Mouse (Mus musculus) heart, postnatal 36 days (tissue): ENCODE results near the gene Mrps33. TPM values are rescaled to one million over a fixed set of nuclear protein-coding genes. Genes with fewer than 3 reads are reported as not detected.
A peak's percentile ranks its signal among the peaks of the same experiment; 100 is the strongest.

Experiments used
- DNase-seq, 2 experiments: peaks; one replicate each; pipeline ENCODE4 v3.0.0; 2021 to 2022
- intact Hi-C: fragments of 180-260 bp; cut with DNase I; formaldehyde crosslinking; loops from one replicate; pipeline ENCODE4 v1.15.1; 2025
- total RNA-seq, 2 experiments: library from RNA; stranded (reverse); gene quantifications; 2 replicates each; pipeline ENCODE4 v1.2.3; 2021

Mrps33 gene
- total RNA-seq, 2 experiments from 2014 or later, result 96.8 to 106 TPM

- intact Hi-C loops, result loop anchor here (2.0 to 5.0 kb wide), 4 partner anchors 54 to 214 kb away; partner anchors contain the start of gene Braf
- DNase-seq, result peak; percentile 26 to 42
Measured at GRCm38 (mm10) chr6:39780857-39781666, 29.7 kb downstream of the Mrps33 start.

DNA sequence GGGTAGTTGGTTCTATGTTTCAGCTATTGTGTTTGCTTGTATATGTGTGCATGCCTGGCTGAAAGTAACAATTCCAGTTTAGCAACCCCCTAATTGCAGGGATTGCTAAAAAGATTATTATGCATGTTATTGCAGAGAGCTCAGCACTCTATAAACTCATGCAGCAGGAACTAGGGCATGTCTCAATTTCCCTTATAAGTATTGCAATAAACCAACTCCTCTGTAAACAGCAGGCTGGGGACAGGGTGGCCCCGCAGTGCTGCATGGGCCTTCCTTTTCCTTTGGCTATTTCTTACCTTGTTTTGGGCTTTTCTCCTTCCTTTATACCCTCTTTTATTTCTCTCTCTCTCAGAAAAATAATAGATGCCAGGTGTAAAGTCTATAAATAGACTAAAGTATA lies 32.3 kb downstream of the Mrps33 start:
- intact Hi-C loops, result no loop called here
- no peak for DNase-seq

GRCm38 (mm10) chr6:39776275-39776674 lies 34.5 kb downstream of the Mrps33 start:
- intact Hi-C loops, result no loop called here
- no peak for DNase-seq

GRCm38 (mm10) chr6:39775029-39775428 lies 35.8 kb downstream of the Mrps33 start:
- DNase-seq, result no peak
- intact Hi-C loops, result no loop called here

DNA sequence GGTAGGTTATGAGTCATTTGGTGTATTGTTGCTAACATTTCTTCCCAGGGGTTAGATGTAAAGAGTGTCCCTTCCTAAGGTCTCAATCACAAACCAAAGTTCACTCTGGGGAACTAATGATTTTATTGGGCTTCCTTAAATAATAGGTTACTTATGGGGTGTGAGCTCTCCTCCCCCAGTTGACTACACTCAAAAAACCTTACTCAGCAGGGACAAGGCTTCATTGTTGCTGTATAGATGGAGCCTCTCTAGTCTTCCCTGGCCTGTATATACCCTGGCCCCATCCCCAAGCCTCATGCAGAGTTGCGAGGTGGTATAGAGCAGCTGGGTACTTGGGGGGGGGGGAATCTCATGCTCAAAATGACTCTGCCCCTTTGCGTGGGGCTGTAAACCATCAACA lies 53.6 kb downstream of the Mrps33 start:
- DNase-seq, result no peak
- intact Hi-C loops, result no loop called here

Other genes starting within 250 kb of the Mrps33 start
- 10 to 100 TPM; 14.0 to 15.8 TPM for gene Adck2, start 237.1 kb downstream of the Mrps33 start, total RNA-seq
- gene Gm42420, start 225.2 kb downstream of the Mrps33 start, total RNA-seq, result under 1 TPM in 1 of 2 experiments, not detected in 1; 0.72 TPM
- 100 to 1,000 TPM; 703 to 715 TPM for gene Ndufb2, start 218.4 kb downstream of the Mrps33 start, total RNA-seq
- gene Braf, start 85.5 kb downstream of the Mrps33 start, total RNA-seq, result 10 to 100 TPM; 14.7 to 20.8 TPM
- under 1 TPM; 0.36 to 0.60 TPM for gene Tmem178b, start 62.3 kb upstream of the Mrps33 start, total RNA-seq